ENCODE assay signal across 21 mouse cellular contexts in the genomic region with DNA sequence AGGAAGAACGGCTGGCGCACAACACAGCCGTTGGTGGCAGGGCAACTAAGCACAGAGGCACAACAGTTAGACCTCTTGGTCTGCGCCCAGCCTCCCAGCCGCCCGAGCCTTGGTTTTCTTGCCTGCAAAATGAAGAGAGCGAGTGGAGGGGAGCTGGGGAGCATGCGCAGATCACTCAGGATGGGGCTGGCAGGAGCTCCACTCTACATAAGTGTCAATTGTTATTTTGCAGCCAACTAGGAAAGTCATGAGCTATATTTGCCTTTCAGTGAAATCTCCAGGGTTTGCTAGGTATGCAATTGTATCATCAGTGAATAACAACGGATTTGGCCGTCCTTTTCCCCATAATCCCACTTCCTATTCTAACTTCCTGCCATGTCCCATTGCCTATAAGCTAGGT. TPM values are rescaled to one million over a fixed set of nuclear protein-coding genes. Genes with fewer than 3 reads are reported as not detected.
A peak's percentile ranks its signal among the peaks of the same experiment; 100 is the strongest.
DNase-seq lines count a peak whose midpoint lies in the region; ATAC-seq and TF ChIP-seq lines count a peak whose summit lies in the region.
"Had no signal": no experiment of that assay in that cellular context is flagged by ENCODE, and none has a peak within 500 bp of the region (broad histone marks: within the 10 kb centered on the region; RNA-seq: fewer than 3 reads in every experiment).

No protein-coding gene starts in this region.

- no peaks in the 10 kb centered on the region for H3K36me3 ChIP-seq in heart, embryonic 12.5 days
- no peaks in the 10 kb centered on the region for H3K36me3 ChIP-seq in heart, postnatal 0 days (replicated peaks; ENCODE audit: control insufficient read depth, insufficient read depth, low read length)
- H3K36me3 ChIP-seq in neural tube, embryonic 15.5 days, result no peaks in the 10 kb centered on the region
- H3K36me3 ChIP-seq: neural tube, embryonic 13.5 days had no signal

- H3K4me1 ChIP-seq in heart, embryonic 12.5 days (replicated peaks), result 0 out of 2 replicates have a peak, but pooled peaks cover 4% of the 10 kb centered on the region
- peaks cover 11% of the 10 kb centered on the region for H3K4me1 ChIP-seq in heart, postnatal 0 days (ENCODE audit: control insufficient read depth, insufficient read depth)
- H3K4me1 ChIP-seq in neural tube, embryonic 15.5 days, result no peaks in the 10 kb centered on the region
- H3K4me1 ChIP-seq: forebrain, embryonic 13.5 days had no signal

- TF ChIP-seq EP300 in heart, postnatal 0 days (IDR thresholded peaks at IDR 0.05; ENCODE audit: low read depth), result no peak

- H3K27me3 ChIP-seq in heart, embryonic 12.5 days (replicated peaks), result peaks cover 5% of the 10 kb centered on the region
- no peaks in the 10 kb centered on the region for H3K27me3 ChIP-seq in heart, postnatal 0 days (ENCODE audit: control insufficient read depth, insufficient read depth, low read length)
- H3K27me3 ChIP-seq in neural tube, embryonic 15.5 days (replicated peaks), result no peaks in the 10 kb centered on the region
- H3K27me3 ChIP-seq: forebrain, embryonic 13.5 days; neural tube, embryonic 13.5 days; Patski had no signal

- no peak overlapping the region for H3K4me3 ChIP-seq in heart, embryonic 12.5 days
- H3K4me3 ChIP-seq in heart, postnatal 0 days (ENCODE audit: low read depth, low read length), result no peak overlapping the region
- H3K4me3 ChIP-seq in neural tube, embryonic 15.5 days (replicated peaks), result no peak overlapping the region
- H3K4me3 ChIP-seq: forebrain, embryonic 13.5 days; neural tube, embryonic 13.5 days had no signal

- DNase-seq in cerebellum, adult 9-11 months, result peak; percentile 13
- no peak for DNase-seq in cerebellum, adult 11 months
- DNase-seq in heart, adult 18-20 months, result peak; percentile 69 to 80
- DNase-seq in R1 (ENCODE audit: low read depth, low spot score), result peak; percentile 31
- peak; percentile 50 for DNase-seq in heart, postnatal 0 days (ENCODE audit: low spot score)
- DNase-seq in adrenal gland, adult (ENCODE audit: inconsistent age in 2 of 2, low spot score in 1 of 2), result no peak
- DNase-seq: adrenal gland, adult 2 months; kidney, adult 9 months; spleen, adult 18-20 months; thymus, postnatal 36 days had no signal

- WGBS in heart, embryonic 12.5 days, result 85% methylated on average over 10 of the region's 10 CpGs
- 54% methylated on average over 10 of the region's 10 CpGs for WGBS in heart, postnatal 0 days
- WGBS in neural tube, embryonic 15.5 days, result 94% methylated on average over 10 of the region's 10 CpGs

- H3K27ac ChIP-seq in heart, embryonic 12.5 days (ENCODE audit: poor library complexity, severe bottlenecking), result no peak overlapping the region
- peak overlapping the region; percentile 51 for H3K27ac ChIP-seq in heart, postnatal 0 days (ENCODE audit: low read depth)
- H3K27ac ChIP-seq in neural tube, embryonic 15.5 days (replicated peaks), result no peak overlapping the region
- H3K27ac ChIP-seq: forebrain, embryonic 13.5 days; liver, embryonic 14.5 days; neural tube, embryonic 13.5 days; stomach, postnatal 0 days had no signal

- no peak for ATAC-seq in heart, embryonic 12.5 days (ENCODE audit: insufficient number of reproducible peaks, low FRiP score)
- ATAC-seq in heart, postnatal 0 days (ENCODE audit: insufficient read depth, low read depth), result peak; percentile 50
- ATAC-seq in neural tube, embryonic 15.5 days (ENCODE audit: low FRiP score), result no peak
- ATAC-seq: forebrain, embryonic 13.5 days; Patski had no signal

- no peaks in the 10 kb centered on the region for H3K9me3 ChIP-seq in heart, embryonic 12.5 days (replicated peaks)
- no peaks in the 10 kb centered on the region for H3K9me3 ChIP-seq in heart, postnatal 0 days (replicated peaks; ENCODE audit: control insufficient read depth, low read length)
- no peaks in the 10 kb centered on the region for H3K9me3 ChIP-seq in neural tube, embryonic 15.5 days (replicated peaks)
- H3K9me3 ChIP-seq: forebrain, embryonic 13.5 days; neural tube, embryonic 13.5 days had no signal

- TF ChIP-seq CTCF in heart, postnatal 0 days (IDR thresholded peaks at IDR 0.05; ENCODE audit: low read depth), result no peak

- H3K4me2 ChIP-seq in heart, embryonic 12.5 days, result no peak overlapping the region
- peak overlapping the region; percentile 22; the same call in 1 of the 2 replicates for H3K4me2 ChIP-seq in heart, postnatal 0 days (ENCODE audit: low read depth, low read length)
- H3K4me2 ChIP-seq in neural tube, embryonic 15.5 days, result no peak overlapping the region
- H3K4me2 ChIP-seq: forebrain, embryonic 13.5 days; neural tube, embryonic 13.5 days had no signal

- no peak overlapping the region for H3K9ac ChIP-seq in heart, embryonic 12.5 days
- no peak overlapping the region for H3K9ac ChIP-seq in heart, postnatal 0 days (replicated peaks; ENCODE audit: low read depth, low read length)
- no peak overlapping the region for H3K9ac ChIP-seq in neural tube, embryonic 15.5 days (replicated peaks)
- H3K9ac ChIP-seq: forebrain, embryonic 13.5 days; liver, embryonic 14.5 days; neural tube, embryonic 13.5 days had no signal

RNA-seq across cellular contexts. Expression of a gene that starts 51.6 kb away (rescaled TPM):
- total RNA-seq in heart, adult 18-20 months (2021), result not detected
- polyA plus RNA-seq in heart, embryonic 12.5 days (2016; fragmentation: Nextera tagmentation; extraction: Ambion mirVana), result 0.23 TPM in 1 of 2 replicates, not detected in the other
- not detected in 2 replicates for total RNA-seq in heart, postnatal 0 days (2014; rRNA removed; ENCODE audit: low replicate concordance)
- polyA plus RNA-seq in heart, postnatal 0 days (2015; fragmentation: Nextera tagmentation; extraction: Ambion mirVana), result not detected in 2 replicates
- 6.3 TPM in 1 of 2 replicates, not detected in the other for polyA plus RNA-seq in neural tube, embryonic 15.5 days (2015; fragmentation: Nextera tagmentation; extraction: Ambion mirVana)
- total RNA-seq: adrenal gland, adult 2 months; granulocyte monocyte progenitor cell, adult 5-6 weeks; layer of hippocampus, adult 8-10 months; left cerebral cortex, postnatal 36 days; megakaryocyte, adult 5-6 weeks had no signal
- polyA plus RNA-seq: adrenal gland, adult 2 months; forebrain, embryonic 13.5 days; neural tube, embryonic 13.5 days; Patski had no signal

Comparison
In these comparisons a context has a peak if more than half of its experiments do, and no peak if none do; other contexts are left out.
1. DNase-seq: peak in cerebellum, adult 9-11 months (single experiment), heart, adult 18-20 months (2 of 2), R1 (single experiment) and heart, postnatal 0 days (single experiment); none in cerebellum, adult 11 months (single experiment) and adrenal gland, adult (0 of 2).